8 mouse cellular contexts compared by ENCODE assay signal in the genomic region with DNA sequence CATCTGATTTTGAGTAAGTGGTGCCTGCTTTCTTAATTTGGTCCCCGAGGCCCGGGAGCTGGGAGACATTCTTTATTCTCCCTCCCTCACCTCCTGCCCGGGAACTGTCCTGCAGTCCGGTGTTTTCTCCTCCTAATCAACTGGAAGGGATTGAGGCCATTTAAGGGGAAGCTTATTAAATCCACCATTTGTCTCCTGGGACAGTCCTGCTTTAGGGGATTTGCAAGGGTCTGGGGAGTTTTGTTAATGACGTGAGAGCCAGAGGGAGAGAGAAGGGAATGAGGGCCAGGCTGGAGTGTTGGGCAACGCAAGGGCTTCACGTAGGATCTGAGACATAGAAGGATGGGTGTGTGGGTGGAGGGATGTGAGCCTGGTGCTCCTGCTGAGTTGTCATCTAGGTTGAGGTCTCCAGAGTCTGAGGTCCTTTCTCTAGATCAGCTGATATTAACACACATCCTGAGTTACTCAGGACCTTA.
A peak's percentile ranks its signal among the peaks of the same experiment; 100 is the strongest.
DNase-seq lines count a peak whose midpoint lies in the region; ATAC-seq lines count a peak whose summit lies in the region.

No protein-coding gene starts in this region.

- peak; percentile 28; the same call in 1 of the 2 replicates for ATAC-seq in heart, embryonic 16.5 days (replicated peaks; ENCODE audit: extremely low read depth, insufficient read depth, low FRiP score)
- 0 out of 2 replicates have a peak, but pooled peaks have one; percentile 30 for ATAC-seq in embryonic facial prominence, embryonic 15.5 days (ENCODE audit: insufficient number of reproducible peaks, low FRiP score, low TSS enrichment, low read depth)
- no peak for ATAC-seq in hindbrain, embryonic 15.5 days (ENCODE audit: low FRiP score, low read depth)
- no peak for ATAC-seq in midbrain, embryonic 15.5 days (replicated peaks)
- ATAC-seq in cerebellum, adult (ENCODE audit: insufficient number of reproducible peaks, low FRiP score, low TSS enrichment): no peak

- H3K27me3 ChIP-seq in heart, embryonic 16.5 days (ENCODE audit: control insufficient read depth, insufficient read depth, low read length): no peaks in the 10 kb centered on the region
- H3K27me3 ChIP-seq in embryonic facial prominence, embryonic 15.5 days: no peaks in the 10 kb centered on the region; the same call in 1 of the 2 replicates
- no peaks in the 10 kb centered on the region for H3K27me3 ChIP-seq in hindbrain, embryonic 15.5 days
- 0 out of 2 replicates have a peak, but pooled peaks cover 3% of the 10 kb centered on the region for H3K27me3 ChIP-seq in midbrain, embryonic 15.5 days (replicated peaks)

- H3K4me2 ChIP-seq in heart, embryonic 16.5 days (ENCODE audit: low read depth, low read length): peak overlapping the region; percentile 64
- peak overlapping the region; percentile 38; the same call in 1 of the 2 replicates for H3K4me2 ChIP-seq in embryonic facial prominence, embryonic 15.5 days (replicated peaks)
- peak overlapping the region; percentile 14 for H3K4me2 ChIP-seq in hindbrain, embryonic 15.5 days
- peak overlapping the region; percentile 8; the same call in 1 of the 2 replicates for H3K4me2 ChIP-seq in midbrain, embryonic 15.5 days

- peaks cover 9% of the 10 kb centered on the region for H3K9me3 ChIP-seq in heart, embryonic 16.5 days (replicated peaks; ENCODE audit: control insufficient read depth, low read length)
- no peaks in the 10 kb centered on the region for H3K9me3 ChIP-seq in embryonic facial prominence, embryonic 15.5 days (replicated peaks)
- H3K9me3 ChIP-seq in hindbrain, embryonic 15.5 days: no peaks in the 10 kb centered on the region
- no peaks in the 10 kb centered on the region for H3K9me3 ChIP-seq in midbrain, embryonic 15.5 days

- peak overlapping the region; percentile 93 for H3K27ac ChIP-seq in heart, embryonic 16.5 days (ENCODE audit: low read length)
- no peak overlapping the region for H3K27ac ChIP-seq in embryonic facial prominence, embryonic 15.5 days (replicated peaks)
- no peak overlapping the region for H3K27ac ChIP-seq in hindbrain, embryonic 15.5 days (replicated peaks)
- H3K27ac ChIP-seq in midbrain, embryonic 15.5 days: no peak overlapping the region

- H3K4me3 ChIP-seq in heart, embryonic 16.5 days (ENCODE audit: low read length): peak overlapping the region; percentile 39
- no peak overlapping the region for H3K4me3 ChIP-seq in embryonic facial prominence, embryonic 15.5 days (replicated peaks)
- H3K4me3 ChIP-seq in hindbrain, embryonic 15.5 days: no peak overlapping the region
- H3K4me3 ChIP-seq in midbrain, embryonic 15.5 days: no peak overlapping the region

- DNase-seq in heart, adult 18-20 months: no peak
- no peak for DNase-seq in MN1 (ENCODE audit: low spot score)
- no peak for DNase-seq in yolk sac, embryonic 10.5 days (ENCODE audit: low spot score)

- 15% methylated on average over 7 of the region's 7 CpGs for WGBS in heart, embryonic 16.5 days
- WGBS in embryonic facial prominence, embryonic 15.5 days: 16% methylated on average over 7 of the region's 7 CpGs
- WGBS in hindbrain, embryonic 15.5 days: 8% methylated on average over 7 of the region's 7 CpGs
- 7% methylated on average over 7 of the region's 7 CpGs for WGBS in midbrain, embryonic 15.5 days

- peak overlapping the region; percentile 69 for H3K9ac ChIP-seq in heart, embryonic 16.5 days (ENCODE audit: low read length)
- H3K9ac ChIP-seq in embryonic facial prominence, embryonic 15.5 days: no peak overlapping the region
- H3K9ac ChIP-seq in hindbrain, embryonic 15.5 days: no peak overlapping the region
- no peak overlapping the region for H3K9ac ChIP-seq in midbrain, embryonic 15.5 days

- H3K36me3 ChIP-seq in heart, embryonic 16.5 days (ENCODE audit: control insufficient read depth, insufficient read depth): no peaks in the 10 kb centered on the region
- H3K36me3 ChIP-seq in embryonic facial prominence, embryonic 15.5 days: no peaks in the 10 kb centered on the region
- H3K36me3 ChIP-seq in hindbrain, embryonic 15.5 days: no peaks in the 10 kb centered on the region
- no peaks in the 10 kb centered on the region for H3K36me3 ChIP-seq in midbrain, embryonic 15.5 days (replicated peaks)

- peaks cover 18% of the 10 kb centered on the region for H3K4me1 ChIP-seq in heart, embryonic 16.5 days (ENCODE audit: control insufficient read depth, insufficient read depth, low read length)
- H3K4me1 ChIP-seq in embryonic facial prominence, embryonic 15.5 days: peaks cover 31% of the 10 kb centered on the region
- peaks cover 32% of the 10 kb centered on the region for H3K4me1 ChIP-seq in hindbrain, embryonic 15.5 days (replicated peaks)
- H3K4me1 ChIP-seq in midbrain, embryonic 15.5 days: peaks cover 40% of the 10 kb centered on the region

Comparison
In these comparisons a context has a peak if more than half of its experiments do, and no peak if none do; other contexts are left out.
1. ATAC-seq: peak in heart, embryonic 16.5 days (single experiment) and embryonic facial prominence, embryonic 15.5 days (single experiment); none in hindbrain, embryonic 15.5 days (single experiment), midbrain, embryonic 15.5 days (single experiment) and cerebellum, adult (single experiment).
2. H3K4me2 ChIP-seq: peak in every context shown above with its lines; median percentile 64 in heart, embryonic 16.5 days; 38 in embryonic facial prominence, embryonic 15.5 days; 14 in hindbrain, embryonic 15.5 days; 8 in midbrain, embryonic 15.5 days.